Mouse (Mus musculus) lung, postnatal 10 days (tissue): ENCODE results near the gene Ift52.
"Not testable (repeated sequence)": the region's sequence is repeated elsewhere in the genome, so short reads cannot be mapped to it uniquely, and the experiment has no call there.

Source experiments
- DNase-seq: peaks from one replicate; pipeline ENCODE4 v3.0.0; 2021

Gene Ift52

DNA sequence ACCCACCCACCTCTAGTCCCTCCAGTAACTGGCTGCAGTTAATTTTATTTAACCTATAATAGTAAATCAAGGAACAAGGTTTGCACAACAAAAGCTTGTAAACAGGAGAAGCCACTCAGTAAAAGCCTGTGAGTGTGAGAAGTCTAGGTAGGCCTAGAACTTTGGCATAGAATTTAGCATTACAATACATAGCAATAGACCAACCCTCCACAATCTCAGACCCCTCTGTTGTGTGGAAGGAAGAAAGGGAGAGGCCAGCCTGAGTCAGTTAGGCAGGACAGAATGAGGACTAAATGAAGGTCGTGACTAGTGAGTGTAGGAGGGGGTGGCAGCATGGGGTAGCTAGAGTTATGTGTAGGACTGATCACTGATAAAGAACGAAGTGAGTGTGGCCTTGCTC lies 14.6 kb downstream of the Ift52 start:
- DNase-seq, result no peak

DNA sequence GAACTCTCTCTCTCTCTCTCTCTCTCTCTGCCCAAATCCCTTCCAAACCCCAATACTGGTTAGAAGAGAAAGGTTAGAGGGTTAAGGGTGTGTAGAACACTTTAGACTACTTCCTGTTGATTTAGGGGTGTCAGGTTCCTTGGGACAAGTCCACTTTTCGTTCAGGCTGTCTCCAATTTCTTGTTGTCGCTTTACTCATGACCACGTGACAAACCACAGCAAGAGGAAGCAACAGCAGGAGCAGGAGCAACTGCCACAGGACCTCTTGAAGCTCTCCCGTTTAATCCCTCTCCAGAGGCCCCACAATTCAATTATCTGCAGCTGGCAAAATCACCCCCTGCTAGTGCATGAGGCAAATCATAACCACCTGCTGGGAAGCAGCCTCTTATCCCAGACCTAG lies 15.5 kb downstream of the Ift52 start:
- DNase-seq, result no peak

DNA sequence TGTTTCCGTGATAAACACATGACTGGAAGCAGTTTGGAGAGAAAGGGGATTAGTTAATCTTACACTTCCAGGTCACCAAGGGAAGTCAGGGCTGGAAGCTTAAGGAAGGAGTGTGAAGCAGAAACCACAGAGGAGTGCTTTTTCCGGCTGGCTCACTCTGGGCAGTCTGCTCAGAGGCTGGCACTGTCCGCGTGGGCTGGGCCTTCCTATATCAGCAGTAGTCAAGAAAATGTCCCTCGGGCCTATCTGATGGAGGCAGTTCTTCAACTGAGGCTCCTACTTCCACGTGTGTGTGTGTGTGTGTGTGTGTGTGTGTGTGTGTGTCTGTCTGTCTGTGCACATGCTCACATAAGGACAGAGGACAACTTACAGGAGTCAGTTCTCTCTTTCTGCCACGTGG lies 22.8 kb downstream of the Ift52 start:
- no peak for DNase-seq

GRCm38 (mm10) chr2:163048125-163048524 lies 31.0 kb downstream of the Ift52 start:
- peak; percentile 87 for DNase-seq

DNA sequence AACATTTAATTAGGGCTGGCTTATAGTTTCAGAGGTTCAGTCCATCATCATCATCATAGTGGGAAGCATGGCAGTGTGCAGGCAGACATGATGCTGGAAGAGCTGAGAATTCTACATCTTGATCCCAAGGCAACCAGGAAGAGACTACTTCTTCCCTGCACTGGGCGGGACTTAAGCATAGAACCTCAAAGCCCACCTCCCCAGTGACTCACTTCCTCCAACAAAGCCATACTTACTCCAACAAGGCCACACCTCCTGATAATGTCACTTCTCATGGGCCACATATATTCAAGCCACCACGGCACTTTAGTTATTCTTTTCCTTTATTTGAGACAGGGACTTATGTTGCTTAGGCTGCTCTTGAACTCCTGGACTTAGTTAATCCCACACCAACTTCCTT lies 32.0 kb downstream of the Ift52 start:
- no peak for DNase-seq

GRCm38 (mm10) chr2:163051691-163052090 lies 34.5 kb downstream of the Ift52 start:
- no peak for DNase-seq

- peak; percentile 11 for DNase-seq
Measured at GRCm38 (mm10) chr2:163052101-163052500, 34.9 kb downstream of the Ift52 start.

- no peak for DNase-seq
Measured at GRCm38 (mm10) chr2:163052826-163053225, 35.7 kb downstream of the Ift52 start.

DNA sequence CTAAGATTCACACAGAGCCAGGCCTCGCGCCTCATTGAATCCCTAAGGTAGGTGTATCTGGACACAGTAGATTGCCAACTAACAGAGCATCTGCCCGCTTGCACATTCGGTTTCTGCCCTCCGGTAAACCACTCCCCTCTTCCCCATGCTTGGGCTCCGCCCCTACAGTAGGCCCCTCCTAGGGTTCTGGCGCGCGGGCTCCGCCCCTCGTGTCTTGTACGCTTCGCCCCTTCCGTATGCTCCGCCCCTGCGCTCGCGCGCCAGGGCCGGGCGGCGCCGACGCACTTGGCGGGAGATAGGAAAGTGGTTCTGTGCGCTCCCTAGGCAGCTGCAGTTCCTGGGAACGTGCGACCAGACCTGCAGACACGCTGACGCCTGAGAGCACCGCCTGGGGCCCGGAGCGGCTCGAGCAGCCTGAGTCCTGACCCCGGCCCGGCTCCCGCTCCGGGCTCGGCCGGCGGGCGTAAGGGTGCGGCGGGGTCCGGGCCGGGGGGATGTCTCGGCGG lies 37.2 kb downstream of the Ift52 start, which contains the start of gene Mybl2:
TSS of gene Mybl2 (plus strand) at position 353 of the 506 bp plus-strand sequence.
- DNase-seq, result peak; percentile 98

DNA sequence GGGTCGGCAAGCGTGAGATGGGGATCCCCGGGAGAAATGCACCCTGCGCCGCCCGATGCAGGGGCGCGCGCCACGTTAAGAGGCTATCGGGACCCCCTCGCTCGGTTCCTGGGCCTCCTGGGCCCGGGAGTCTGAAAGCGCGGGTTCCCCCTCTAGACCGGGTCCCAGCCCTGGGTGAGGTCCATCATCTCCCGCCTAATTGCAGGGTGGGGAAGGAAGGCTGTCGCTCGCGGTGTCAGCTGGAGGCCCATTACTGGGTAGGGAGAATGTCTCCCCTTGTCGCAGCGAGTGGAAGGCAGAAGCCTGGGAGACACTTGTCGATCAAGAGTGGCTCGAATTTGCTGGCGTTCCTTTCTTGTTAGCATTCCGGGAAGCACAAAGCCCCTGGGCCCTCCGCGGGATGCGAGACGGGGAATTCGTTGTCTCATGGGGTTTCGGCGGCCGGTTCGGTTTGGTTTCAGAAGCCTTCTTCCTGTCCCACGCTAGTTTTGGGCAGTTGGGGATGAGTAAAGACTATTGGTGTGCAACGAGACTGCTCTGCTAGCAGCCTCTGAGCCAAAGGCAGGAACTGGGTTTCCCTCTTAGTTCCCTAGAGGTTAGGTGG lies 37.8 kb downstream of the Ift52 start:
- no peak for DNase-seq

- no peak for DNase-seq
Measured at GRCm38 (mm10) chr2:163055715-163056114, 38.6 kb downstream of the Ift52 start.

GRCm38 (mm10) chr2:163056584-163056983 lies 39.4 kb downstream of the Ift52 start:
- peak; percentile 9 for DNase-seq

GRCm38 (mm10) chr2:163058981-163059380 lies 41.8 kb downstream of the Ift52 start:
- not testable (repeated sequence) for DNase-seq

DNA sequence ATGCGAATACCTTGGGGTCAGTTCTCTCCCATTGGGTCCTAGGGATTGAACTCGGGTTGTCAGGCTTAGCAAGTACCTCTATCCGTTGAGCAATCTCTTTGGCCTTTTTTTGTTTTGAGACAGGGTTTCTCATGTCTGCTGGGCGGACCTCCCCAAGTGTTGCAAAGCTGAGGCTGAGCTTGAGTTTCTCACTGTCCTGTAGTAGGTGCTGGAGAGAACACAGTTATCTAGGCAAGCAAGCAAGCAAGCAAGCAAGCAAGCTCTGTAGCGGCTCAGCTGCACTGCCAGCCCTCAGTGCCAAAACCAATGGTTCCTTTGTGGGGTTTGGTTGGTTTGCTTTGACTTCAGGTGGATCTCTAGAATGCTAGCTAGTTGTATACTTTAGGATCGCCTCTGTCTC lies 43.5 kb downstream of the Ift52 start:
- DNase-seq, result no peak

- DNase-seq, result no peak
Measured at GRCm38 (mm10) chr2:163061203-163062118, 44.3 kb downstream of the Ift52 start.

DNA sequence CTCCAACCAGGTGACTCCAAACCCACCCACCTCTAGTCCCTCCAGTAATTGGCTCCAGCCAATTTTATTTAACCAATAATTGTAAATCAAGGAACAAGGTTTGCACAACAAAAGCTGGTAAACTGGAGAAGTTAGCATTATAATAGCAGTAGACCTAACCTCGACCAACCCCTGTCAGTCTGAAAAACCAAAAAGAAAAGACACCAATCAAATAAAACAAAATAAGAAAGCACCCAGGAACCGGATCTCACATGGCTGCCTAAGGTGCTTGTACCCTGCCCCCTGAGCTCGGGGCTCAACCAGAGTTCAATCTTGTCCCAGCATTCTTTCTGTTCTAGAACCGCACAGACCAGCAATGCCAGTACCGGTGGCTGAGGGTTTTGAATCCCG lies 45.0 kb downstream of the Ift52 start:
- no peak for DNase-seq

DNA sequence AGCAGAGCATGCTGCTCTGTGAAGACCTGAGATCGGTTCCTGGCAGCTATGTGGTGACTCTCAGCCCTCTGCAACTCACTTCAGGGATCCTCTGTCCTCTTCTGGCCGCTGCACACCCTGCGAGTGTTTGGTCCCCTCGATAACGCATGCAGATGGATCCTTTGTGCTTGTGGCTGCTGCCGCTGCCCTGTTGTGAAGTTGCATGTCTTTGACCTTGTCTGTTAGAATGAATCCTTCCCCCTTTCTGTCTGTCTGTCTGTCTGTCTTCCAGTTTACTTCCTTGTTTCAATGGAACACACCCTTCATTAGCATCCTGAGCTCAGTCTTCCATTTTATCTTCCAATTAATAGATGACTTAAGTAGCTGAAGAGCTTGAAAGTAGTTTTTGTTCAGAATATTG lies 49.2 kb downstream of the Ift52 start:
- DNase-seq, result no peak

- no peak for DNase-seq
Measured at GRCm38 (mm10) chr2:163067233-163067632, 50.1 kb downstream of the Ift52 start.

GRCm38 (mm10) chr2:163070213-163070612 lies 53.1 kb downstream of the Ift52 start:
- no peak for DNase-seq

DNA sequence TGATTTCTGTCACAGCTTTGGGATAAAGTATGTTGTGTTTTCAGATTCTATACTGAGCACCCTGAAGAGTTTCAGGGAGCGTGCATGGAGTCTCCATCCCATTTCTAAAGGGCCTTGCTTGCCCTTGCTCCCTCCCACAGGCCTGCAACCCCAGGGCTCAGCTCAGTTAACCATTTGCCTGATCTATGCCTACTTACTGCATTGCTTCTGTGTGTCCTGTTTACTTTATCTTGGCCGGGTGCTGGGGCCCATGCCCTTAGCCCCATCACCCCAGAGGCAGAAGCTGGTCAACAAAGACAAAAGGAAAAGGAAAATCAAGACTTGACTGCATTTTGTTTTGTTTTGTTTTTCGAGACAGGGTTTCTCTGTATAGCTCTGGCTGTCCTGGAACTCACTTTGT lies 54.4 kb downstream of the Ift52 start:
- DNase-seq, result no peak

GRCm38 (mm10) chr2:163073023-163073757 lies 56.0 kb downstream of the Ift52 start:
- DNase-seq, result no peak

DNA sequence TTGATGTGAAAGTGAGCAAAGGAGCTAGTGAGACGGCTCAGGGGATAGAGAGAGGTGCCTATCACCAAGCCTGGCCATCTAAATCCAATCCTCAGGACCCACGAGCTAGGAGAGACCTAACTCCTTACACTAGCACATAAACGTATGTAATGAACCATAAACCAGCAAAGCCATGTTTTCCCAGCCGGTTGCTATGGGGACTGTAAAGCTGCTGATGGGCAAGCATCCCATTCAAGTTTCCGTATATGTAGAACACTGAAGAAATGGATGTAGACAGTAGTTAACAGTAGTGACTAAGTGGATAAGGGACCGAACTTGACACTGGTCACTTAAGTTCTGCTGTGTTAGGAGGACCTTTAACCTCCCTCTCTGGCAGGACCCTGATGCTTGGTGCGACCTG lies 56.9 kb downstream of the Ift52 start:
- no peak for DNase-seq

DNA sequence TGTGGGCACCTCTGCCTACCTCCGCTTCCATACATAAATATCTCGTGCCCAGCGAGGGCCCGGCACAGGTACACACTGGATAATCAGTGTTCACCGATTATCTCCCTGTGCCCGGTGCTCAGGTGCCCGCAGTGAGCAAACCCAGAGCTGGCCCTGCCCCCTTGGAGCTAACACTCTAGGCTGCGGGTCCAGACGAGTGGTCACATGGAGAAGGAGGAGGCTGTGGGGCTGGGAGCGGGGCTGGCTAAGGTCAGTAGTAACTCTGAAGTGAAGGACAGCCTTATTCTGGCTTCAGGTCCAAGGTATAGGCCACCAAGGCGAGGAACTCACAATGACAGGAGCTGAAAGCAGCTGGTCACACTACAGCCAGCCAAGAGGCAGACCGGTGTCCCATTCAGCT lies 57.7 kb downstream of the Ift52 start:
- DNase-seq, result no peak
